Mouse (Mus musculus) layer of hippocampus, adult 9-11 months (tissue): ENCODE data around the gene Mbd5.
"Not testable (repeated sequence)": the region's sequence is repeated elsewhere in the genome, so short reads cannot be mapped to it uniquely, and the experiment has no call there.

Source experiments
- DNase-seq: peaks from one replicate; pipeline ENCODE4 v3.0.0; 2022

Mbd5 gene

DNA sequence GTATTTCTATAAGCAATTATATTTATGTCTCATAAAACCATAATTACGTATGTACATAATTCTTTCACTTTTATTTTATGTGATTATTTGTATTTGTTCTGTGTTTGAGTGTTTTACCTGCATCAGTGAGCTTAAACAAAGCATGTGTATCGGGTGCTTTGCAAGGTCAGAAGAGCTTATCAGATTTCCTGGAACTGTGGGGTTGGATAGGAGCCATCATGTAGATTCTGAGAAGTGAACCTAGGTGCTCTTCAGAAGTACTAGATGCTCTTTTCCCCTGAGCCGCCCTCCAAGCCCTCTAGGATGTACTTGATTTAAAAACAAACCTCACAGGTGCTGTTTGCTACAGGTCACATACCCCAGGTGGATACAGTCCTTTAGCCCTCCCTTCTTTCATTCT, 227.7 kb downstream of the Mbd5 start:
- DNase-seq: no peak

DNA sequence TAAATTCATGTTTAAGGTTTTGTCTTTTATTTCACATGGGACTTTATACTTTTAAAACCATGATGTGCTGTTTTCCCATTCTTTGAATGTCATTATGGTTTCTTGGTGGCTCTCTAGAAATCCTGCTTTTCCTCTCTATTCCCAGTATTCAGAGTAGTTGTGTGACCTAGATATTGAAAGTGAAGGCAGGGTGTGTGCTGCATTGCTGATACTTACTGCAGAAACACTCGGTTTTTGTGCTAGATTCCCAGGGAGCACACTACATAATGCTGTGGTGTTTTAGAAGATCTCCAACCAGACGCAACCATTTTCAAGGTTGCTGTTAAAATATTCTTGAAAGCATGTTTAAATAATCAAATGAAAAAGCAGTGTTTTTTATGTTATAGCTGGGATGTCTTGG, 241.7 kb downstream of the Mbd5 start:
- no peak for DNase-seq

DNA sequence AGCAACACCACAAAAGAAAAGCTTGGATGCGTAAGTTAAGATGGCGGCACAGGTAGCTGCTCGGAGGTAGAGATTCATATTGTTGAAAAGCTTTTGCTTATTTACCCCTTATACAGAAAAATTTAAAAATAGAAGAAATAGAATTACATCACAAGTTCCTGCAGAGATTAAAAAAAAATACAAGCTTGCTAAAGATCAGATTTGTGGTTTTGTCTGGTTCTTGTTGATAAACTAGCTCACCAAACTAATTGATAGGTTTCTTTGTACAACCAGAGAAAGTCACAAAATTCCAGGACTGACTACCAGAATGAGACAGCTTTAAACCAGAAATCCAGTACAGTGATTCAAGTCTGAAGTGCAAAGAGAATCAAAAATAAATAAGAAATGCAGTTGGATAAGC, 242.4 kb downstream of the Mbd5 start:
- no peak for DNase-seq

DNA sequence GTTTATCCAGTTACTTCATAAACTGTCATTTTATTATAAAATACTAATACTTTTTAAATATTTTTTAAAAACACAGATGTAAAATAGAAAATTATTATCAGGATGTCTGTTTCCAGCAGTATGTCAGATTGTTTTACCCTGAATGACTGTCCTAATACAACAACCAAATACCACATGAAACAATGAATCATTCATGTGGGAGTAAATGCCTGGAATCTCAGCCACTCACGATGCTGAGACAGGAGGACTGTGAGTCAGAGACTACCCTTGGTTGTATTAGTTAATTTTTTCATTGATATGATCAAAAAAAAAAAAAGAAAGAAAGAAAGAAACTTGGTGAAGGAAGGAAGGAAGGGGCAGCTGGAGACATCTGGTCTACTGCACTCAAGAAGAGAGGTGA, 254.8 kb downstream of the Mbd5 start:
- no peak for DNase-seq

DNA sequence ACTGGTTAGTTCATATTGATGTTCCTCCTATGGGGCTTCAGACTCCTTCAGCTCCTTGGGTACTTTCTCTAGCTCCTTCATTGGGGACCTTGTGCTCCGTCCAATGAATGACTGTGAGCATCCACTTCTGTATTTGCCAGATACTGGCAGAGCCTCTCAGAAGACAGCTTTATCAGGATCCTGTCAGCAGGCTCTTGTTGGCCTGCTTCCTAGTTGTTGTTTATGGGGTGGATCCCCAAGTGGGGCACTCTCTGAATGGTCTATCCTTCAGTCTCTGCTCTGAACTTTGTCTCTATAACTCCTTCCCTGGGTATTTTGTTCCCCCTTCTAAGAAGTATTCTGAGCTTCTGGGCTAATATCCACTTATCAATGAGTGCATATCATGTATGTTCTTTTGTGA, 256.4 kb downstream of the Mbd5 start:
- not testable (repeated sequence) for DNase-seq

DNA sequence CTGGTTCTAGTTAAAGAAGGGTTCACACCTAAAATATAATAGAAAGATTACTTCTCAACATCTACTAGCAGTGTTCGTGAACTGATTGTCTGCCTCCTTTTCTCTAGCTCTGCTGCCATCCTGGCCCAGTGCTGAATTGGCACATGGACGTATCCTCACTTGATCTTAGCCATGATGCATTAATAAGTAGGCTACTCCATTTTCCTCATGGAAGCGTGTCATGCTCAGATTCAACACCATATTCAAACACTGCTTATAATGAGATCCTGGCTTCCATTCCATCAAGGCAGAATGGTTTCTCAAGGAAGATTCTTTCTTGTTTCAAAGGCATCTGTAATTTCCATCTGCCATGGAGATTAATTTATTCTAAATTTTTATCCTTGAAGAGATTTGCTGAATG, 260.0 kb downstream of the Mbd5 start:
- no peak for DNase-seq

DNA sequence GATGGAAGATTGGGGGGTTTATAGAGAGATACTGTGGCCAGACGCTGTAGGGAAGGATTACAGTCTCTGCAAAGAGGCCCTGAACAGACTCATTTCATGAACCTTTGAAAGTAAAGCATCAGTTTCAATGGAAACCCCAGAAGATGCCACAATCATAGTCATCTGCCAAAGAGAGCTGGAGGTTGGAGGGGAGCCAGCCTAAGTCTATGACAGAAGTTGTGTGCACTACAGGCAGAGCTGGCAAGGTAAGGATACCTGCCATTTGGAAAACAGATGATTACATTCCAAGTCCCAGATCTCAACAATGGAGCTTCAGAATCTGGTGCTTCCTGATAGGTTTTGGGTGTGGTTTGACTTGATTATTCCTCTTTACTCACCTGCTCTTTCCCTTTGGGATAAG, 261.1 kb downstream of the Mbd5 start:
- DNase-seq: no peak

DNA sequence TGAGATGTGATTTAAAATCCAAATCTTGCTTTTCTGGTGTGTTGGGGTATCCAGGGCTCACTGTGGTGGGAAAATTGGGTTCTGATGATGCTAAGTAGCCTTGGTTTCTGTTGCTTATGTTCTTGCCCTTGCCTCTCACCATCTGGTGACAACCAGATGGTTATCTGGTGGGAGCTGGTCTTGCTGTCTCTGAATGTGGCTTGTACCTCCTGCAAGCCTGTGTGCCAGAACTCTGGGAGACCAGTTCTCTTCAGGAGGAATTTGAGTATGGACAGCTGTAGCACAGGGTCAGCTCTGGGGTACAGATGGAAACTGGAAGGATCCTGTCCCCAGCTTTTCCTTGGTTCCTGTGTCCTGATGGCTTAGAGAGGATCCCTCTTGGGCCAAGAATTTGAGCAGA, 280.4 kb downstream of the Mbd5 start:
- DNase-seq: no peak

DNA sequence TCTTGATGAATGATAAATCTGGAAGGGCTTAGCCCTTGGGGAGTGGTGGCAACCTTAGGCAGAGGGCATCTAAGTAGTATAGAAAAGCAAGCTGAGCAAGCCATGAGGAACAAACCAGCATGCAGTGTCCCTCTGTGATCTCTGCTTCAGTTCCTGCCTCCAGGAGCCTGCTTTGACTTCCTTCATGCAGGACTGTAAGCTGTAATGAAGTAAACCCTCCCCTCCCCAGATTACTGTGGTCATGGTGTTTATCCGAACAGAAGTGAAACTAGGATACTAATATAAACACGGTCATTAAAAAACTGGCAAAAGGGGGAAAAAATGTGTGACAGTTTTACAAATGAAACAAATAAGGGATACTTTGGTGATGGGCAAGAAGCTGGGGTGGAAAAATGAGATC, 284.8 kb downstream of the Mbd5 start:
- no peak for DNase-seq

DNA sequence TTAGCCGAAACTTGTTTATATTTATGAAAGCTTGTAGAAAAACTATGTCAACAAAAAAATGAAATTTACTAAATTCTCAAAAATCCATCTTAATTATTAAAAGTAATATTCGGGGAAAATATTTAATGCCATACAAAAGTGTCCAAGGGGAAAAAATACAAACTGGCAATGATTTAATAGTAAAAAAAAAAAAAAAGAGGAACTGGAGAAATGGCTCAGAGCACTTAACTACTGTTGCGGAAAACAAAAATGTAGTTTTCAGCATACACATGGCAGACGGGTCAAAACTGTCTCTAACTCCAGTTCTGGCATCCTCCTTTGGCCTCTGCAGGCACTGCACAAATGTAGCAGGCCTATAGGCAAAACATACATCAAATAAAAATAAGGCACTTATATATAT, 292.4 kb downstream of the Mbd5 start:
- DNase-seq: no peak

DNA sequence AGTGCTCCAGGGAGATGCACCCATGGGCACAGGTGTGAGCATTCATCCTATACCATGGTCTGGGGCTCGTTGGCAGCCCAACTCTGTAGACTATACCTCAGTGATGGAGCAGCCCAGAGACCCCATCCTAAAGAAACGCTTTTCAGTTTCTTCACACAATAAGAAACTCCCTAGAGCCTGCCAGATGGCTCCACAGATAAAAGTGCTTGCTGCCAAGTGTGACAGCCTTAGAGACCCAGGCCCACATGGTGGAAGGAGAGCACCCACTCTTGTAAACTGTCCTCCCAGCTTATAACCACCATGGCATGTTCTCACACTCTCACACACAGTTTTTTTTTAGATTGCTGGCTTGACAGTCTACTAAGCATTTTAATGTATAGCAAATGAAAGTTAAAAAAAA, 314.8 kb downstream of the Mbd5 start:
- DNase-seq: no peak

DNA sequence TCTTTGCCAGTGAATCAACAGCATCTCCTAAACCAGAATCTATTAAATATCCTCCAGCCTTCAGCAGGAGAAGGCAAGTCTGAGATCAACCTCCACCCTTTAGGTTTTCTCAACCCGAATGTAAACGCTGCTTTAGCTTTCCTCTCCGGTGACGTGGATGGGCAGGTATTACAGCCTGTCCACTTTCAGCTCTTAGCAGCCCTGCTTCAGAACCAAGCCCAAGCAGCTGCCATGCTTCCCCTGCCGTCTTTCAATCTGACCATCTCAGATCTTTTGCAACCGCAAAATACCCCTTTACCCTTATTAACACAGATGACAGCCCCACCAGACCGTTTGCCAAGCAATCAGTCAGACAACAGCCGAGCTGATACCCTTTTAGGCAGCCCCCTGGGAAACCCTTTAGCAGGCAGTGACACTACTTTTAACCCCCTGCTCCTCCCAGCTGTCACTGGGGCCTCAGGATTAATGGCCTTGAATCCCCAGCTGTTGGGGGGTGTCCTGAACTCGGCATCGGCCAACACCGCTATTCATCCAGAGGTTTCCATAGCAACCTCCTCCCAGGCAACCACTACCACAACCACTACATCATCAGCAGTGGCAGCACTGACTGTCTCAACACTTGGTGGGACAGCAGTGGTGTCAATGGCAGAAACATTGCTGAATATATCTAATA, 323.1 kb downstream of the Mbd5 start:
- no peak for DNase-seq

DNA sequence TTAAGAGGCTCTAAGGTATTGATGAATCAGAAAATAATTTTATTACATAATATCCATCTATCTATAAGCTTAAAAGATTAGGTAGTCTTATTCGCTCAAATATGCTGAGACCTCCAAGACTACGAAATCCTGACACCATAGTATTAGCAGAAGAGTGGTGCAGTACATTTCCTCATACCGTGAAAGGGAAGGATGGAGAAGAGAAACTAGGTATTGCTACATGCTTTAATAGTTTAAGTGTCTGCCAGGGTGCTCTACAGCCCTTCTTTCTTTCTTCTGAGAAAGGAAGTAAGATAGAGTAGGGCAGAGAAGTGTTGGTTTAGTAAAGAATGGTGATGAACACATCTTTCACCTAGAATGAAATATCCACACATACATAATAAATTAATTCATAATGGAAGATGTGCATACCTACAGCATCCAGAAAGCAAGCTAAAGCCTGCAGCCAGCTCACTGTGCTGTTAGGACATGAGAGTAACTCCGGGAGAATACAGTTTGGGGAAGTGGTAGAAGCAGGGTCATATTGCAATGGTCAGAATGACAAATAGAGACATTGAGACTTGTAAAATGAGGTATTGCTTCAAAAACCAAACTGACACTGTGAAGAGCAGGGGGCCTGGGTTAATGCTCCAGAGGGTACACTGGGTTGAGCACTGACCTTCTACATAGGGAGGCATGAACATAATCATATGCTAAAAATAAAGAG, 326.9 kb downstream of the Mbd5 start:
- DNase-seq: no peak

DNA sequence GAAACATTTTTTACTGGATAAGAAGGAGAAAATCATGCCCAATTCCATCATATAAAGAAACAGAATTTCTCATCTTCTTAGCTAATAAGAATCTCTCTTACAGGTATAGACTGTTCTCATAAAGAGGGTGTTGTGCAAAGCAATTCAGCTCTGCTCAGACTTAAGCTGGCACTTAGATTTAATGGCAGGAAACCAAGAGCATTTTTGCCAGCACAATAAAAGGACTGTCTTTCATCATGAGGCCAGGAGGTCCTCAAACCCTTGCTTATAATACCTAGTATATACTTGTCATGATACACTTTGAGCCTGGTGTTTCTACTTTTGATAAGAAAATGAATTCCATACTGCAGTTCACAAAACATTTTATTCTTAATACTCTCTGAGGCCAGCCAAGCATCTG, 331.2 kb downstream of the Mbd5 start:
- DNase-seq: no peak

DNA sequence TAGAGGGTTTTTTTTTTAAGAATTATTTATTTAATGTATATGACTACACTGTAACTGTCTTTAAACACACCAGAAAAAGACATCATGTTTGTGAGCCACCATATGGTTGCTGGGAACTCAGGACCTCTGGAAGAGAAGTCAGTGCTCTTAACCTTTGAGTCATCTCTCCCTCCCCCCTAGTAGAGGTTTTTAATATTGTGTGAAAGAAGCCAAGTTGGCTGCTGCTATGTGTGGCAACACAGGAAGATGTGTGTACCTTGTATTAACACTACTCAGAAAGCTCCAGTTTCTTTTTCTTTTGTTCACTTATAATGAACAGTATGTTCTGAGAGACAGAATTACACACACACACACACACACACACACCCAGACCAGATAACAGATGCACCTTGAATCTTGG, 334.3 kb downstream of the Mbd5 start:
- no peak for DNase-seq

DNA sequence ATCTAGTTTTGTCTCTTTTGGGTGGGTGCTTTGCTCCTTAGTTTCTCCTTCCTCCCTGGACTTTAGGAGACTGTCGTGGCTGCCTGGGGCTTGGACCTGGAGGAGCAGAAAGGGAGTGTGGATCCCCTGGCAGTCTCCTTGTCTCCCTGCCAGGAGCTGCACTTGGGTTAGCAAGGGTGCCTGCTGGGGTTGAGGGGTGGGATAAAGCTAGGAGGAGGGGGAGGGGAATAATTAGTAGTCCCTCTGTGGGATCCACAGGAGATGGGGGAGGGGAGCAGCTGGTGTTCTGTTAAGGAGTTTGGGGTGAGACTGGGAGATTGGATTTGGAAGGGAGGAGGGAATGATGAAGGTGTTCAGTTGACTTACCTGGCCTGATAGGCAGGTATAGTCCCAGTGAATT, 337.7 kb downstream of the Mbd5 start:
- DNase-seq: no peak

DNA sequence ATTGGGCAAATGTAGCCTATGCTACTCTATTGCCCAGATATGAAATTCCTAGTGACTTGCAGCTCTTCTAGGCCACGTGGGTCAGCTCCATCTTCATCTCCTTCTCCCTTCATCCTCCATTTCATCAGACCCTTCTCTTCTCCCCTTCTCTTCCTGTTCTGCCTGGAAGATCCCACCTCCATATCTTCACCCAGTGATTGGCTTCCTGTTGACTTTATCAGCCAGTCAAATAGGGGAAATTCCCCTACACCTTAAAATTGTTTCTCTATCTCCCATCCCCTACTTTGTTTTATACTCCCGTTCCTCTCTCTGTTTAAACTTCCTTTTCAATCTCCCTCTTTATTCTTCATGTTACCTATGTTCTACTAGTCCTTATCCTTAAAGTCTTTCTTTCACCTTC, 342.4 kb downstream of the Mbd5 start:
- no peak for DNase-seq

DNA sequence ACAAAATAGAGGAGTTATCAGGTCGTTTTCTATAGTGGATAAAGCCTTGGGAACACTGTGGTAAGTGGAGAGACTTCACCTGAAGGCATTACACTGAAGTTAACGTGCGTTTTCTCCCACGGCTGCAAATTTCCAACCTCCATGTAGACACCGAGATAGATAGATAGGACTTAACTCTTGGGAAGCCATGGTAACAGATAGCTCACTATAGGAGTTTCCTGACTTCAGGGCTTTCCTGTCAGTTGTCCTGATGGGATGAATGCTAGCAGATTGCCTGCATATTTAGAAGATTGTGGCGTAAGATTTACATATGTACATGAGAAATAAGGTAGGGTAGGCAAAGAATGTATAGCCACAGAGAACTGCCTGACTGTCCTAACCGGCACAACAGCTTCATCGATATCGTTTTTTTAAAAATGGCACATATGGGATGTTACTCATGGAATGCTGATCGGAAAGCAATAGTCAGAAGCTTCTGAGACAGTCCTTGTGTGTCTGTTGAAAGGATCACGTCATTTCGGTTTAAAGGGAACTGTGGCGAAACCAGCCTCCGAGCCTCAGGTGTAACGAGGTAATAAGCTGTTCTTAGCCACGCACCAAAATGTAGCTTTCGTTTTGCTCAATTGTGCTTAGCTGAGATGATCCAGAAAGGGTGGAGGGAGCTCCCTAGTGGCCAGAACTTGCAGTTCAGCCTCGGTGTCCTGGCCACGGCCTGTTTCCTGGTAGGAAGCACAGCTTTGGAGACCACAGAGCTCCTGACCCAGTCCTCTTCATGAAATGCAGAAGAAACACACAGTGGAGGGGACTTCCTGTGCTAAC, 363.5 kb downstream of the Mbd5 start:
- DNase-seq: peak; percentile 76

DNA sequence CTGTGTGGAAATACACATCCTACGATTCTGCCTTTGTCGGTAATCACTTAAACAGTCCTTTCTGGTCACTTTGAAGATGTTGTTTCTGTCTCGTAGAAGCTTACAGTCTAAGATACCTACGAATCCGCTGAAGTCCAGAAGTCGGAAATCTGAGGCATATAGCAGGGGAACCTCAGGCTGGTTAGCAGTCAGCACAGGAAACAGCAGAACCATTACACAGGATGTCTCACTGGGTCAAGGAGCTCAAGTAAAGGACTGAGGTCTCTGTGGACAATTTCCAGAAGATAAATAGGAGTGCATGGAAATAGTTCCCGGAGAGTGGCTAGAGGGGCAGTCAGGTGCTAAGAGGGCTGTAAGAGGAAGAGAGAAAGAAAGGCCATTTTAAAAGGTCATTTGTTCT, 384.3 kb downstream of the Mbd5 start:
- DNase-seq: no peak

DNA sequence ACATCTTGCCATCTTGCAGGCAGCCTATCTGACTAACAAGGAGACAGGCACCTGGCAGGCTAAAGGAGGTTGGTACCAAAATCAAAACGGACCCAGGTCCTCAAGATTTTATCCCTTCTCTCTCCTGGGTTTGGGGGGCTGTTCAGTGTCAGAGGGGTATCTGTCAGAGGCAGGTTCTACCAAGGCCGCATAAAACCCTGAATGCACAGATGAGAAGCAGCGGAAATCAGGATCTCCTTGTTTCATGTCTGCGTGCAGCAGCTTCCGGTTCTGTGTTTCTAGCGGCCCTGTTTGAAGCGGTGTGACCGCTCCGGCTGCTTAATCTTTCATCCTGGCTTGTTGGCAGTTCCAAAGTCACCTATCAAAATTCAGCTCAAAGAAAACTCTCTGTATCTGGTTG, 386.0 kb downstream of the Mbd5 start:
- DNase-seq: no peak

DNA sequence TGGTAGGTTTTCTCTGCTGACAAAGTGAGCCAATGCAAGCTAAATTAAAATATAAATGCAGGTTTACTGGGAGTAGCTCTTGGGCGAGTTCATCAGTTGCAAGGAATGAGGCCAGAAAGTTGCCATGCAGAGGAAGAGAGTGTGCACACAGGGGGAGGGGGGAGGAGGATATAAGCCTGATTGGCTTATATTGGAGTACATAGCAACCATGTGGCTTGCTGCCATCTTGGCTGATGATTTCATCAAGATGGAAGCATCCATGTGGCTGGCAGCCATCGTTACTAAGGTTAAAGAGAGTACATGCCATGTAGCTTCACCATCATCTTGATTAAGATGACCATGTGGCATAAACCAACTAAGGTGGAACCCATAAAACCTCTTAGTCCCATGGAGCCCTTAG, 395.0 kb downstream of the Mbd5 start:
- peak; percentile 24 for DNase-seq

DNA sequence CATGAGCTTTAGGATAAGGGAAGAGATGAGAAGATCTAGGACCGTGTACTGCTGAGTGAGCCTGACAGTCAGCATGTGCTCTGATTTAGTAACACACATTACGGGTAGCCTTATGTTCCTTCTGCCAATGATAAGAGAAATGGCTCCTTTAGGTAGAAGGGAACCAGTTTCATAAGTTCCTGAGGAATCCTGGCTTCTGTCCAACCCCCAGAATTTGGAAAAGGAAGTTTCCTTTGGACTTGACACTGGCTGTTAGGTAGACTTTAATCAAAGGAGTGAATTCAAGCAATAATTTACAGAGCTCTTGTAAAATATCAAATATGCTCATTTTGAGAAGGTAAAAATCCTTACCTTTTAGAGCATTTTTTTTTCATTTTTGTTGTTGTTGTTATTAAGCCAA, 396.5 kb downstream of the Mbd5 start:
- no peak for DNase-seq

DNA sequence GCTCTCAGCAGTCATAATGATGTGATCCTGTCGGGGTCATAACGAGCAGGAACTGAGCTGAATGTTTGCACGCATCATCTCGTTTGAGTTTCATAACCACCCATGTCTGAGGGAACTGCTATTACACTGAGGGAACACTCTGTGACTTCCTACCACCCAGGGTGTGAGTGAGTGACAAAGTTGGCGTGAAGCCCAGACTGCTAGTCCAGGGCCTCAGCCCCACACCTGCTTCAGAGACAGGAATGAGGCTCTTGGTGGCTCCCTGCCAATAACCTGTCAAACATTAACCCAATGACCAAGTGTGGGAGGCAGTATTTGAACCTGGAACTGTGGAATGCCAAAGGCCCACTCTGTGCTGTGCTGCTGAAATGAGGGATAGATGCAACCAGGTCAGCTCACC, 400.5 kb downstream of the Mbd5 start:
- peak; percentile 17 for DNase-seq

DNA sequence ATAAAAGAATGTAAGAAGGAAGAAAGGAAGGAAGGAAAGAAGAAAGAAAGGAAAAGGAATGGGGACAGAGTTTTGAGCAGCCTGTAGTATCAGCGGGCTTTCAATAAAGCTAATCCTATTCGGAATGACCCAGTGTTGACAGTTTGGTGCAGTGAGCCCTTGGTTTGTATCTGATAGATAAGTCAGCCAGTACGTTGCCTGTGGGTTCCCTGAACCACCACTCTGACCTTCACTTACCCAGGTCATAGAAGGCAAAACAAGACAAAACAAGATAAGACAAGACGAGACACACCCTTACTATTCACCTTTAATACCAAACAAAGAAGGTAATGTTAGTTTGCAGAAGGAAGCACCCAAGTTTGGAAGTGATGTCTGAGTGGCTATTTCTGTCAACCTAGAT, 401.5 kb downstream of the Mbd5 start:
- no peak for DNase-seq
